Mouse (Mus musculus) thymus, adult 2 months (tissue): ENCODE results near the gene Noxa1.

ENCODE experiments used
- CTCF ChIP-seq: fragments of 200-500 bp; IDR thresholded peaks from 2 replicates; pipeline ENCODE4 v1.5.1; 2012; ENCODE audit warnings: mild to moderate bottlenecking, control low read depth, low read length, moderate library complexity, borderline replicate concordance; ENCODE audit not compliant: control insufficient read depth, poor library complexity, insufficient read depth; ENCODE audit errors: extremely low read depth
- POLR2A ChIP-seq: fragments of 200-500 bp; IDR thresholded peaks from 2 replicates; pipeline ENCODE4 v1.6.1; 2012; ENCODE audit warnings: mild to moderate bottlenecking, low read length, control low read depth, moderate library complexity; ENCODE audit not compliant: control insufficient read depth, poor library complexity, insufficient read depth; ENCODE audit errors: extremely low read depth

GRCm38 (mm10) chr2:25123527-25123926, 28.6 kb upstream of the Noxa1 start:
- TF ChIP-seq CTCF (no peak), POLR2A (no peak)
